Mouse (Mus musculus) testis, adult 2 months (tissue): ENCODE data around the gene 4933405L10Rik.

Experiments
- CTCF ChIP-seq: fragments of 200-500 bp; IDR thresholded peaks from 2 replicates; pipeline ENCODE4 v1.5.1; 2012; ENCODE audit warnings: low read depth, mild to moderate bottlenecking, inconsistent platforms, low read length, moderate library complexity; ENCODE audit not compliant: control insufficient read depth, insufficient read depth, insufficient replicate concordance
- POLR2A ChIP-seq: fragments of 200-500 bp; IDR thresholded peaks from 2 replicates; pipeline ENCODE4 v1.6.1; 2012; ENCODE audit warnings: low read depth, mild to moderate bottlenecking, inconsistent platforms, low read length, moderate library complexity; ENCODE audit not compliant: control insufficient read depth

DNA sequence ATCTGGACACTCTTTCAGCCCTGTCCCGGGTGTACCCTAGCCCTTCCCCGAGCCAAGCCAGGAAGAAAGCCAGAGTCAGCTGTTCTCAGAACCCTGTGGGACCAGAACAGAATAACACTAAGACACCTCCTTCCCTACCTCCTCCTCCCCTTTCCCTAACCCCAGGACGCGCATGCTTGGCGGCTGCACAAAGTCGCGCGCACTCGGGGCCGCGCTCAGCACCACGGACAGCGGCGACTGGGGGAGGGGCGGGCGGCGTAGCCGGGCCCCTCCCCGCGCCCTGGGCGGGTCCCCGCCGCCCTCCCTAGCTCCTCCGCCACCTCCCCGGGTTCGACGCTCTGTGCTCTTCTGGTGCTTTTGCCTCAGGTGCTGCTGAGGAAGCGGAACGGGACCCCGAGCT, 13.8 kb upstream of the 4933405L10Rik start:
- TF ChIP-seq POLR2A = no peak
- no peak for TF ChIP-seq CTCF
